Mouse (Mus musculus): Measurements from ENCODE around the gene Lsm2. TPM values are rescaled to one million over a fixed set of nuclear protein-coding genes. Genes with fewer than 3 reads are reported as not detected.
A peak's percentile ranks its signal among the peaks of the same experiment; 100 is the strongest.
"Not testable (repeated sequence)": the region's sequence is repeated elsewhere in the genome, so short reads cannot be mapped to it uniquely, and the experiment has no call there.

Lsm2 gene
- polyA plus RNA-seq, 1 experiment from 2014 or later: 200 TPM

DNA sequence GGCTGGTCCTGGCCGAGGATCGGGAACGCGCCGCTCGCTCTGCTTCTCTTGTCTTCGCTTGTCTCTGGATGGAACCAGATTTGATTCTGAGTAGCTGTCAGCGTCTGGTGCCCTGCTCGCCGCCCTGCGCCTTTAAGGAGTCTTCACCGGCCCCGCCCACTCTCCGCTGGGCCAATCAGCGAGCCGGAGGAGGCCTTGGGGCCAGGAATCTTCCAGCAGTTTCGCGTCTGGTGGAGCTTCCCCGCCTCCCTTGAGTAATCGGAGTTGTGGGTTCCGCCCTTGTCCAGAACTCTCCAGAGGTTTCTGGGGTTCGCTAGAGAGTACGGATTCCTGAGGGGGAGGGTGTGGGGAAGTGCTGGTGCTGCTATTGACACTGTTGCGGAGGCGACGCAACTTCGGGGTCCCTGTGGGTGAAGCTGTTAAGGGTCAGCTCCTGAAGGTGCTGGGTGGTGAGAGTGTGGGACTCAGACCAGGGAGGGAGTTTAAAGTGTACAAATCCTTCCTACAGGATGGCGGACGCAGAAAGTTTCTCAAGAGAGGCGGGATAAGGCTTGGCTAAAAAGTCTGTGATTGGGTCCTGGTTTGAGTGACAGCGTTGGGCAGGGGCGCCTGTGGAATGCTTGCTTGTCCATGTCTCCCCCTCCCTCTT lies 22.4 kb upstream of the Lsm2 start, which contains the start of gene Hspa1b:
Hspa1b (minus strand) TSS at position 109 of the 649 bp plus-strand sequence.
- H3K27me3 ChIP-seq: peaks cover 36% of the 10 kb centered on the region
- not testable (repeated sequence) for H3K36me3 ChIP-seq, H3K4me1 ChIP-seq, H3K9me3 ChIP-seq
- peak within 1 kb of the TSS; percentile 87 for H3K27ac ChIP-seq
- H3K9ac ChIP-seq: peak within 1 kb of the TSS; percentile 70
- WGBS: under 1% methylated on average over 28 of the region's 32 CpGs
- H3K4me3 ChIP-seq: peak within 1 kb of the TSS; percentile 53
- peak within 1 kb of the TSS; percentile 68 for H3K4me2 ChIP-seq (replicated peaks)
- peak; percentile 93 for ATAC-seq (ENCODE audit: low FRiP score, low read depth)

GRCm38 (mm10) chr17:34959881-34960515 lies 21.7 kb upstream of the Lsm2 start:
- Histone ChIP-seq H3K4me2 (replicated peaks) (peak overlapping the region; percentile 68), H3K9me3 (no peaks in the 10 kb centered on the region), H3K27ac (peak overlapping the region; percentile 87), H3K9ac (peak overlapping the region; percentile 70), H3K36me3 (no peaks in the 10 kb centered on the region), H3K27me3 (peaks cover 37% of the 10 kb centered on the region), H3K4me3 (peak overlapping the region; percentile 53), H3K4me1 (peaks cover 8% of the 10 kb centered on the region)
- WGBS: 11% methylated on average over 12 of the region's 12 CpGs
- ATAC-seq (ENCODE audit: low FRiP score, low read depth): no peak

DNA sequence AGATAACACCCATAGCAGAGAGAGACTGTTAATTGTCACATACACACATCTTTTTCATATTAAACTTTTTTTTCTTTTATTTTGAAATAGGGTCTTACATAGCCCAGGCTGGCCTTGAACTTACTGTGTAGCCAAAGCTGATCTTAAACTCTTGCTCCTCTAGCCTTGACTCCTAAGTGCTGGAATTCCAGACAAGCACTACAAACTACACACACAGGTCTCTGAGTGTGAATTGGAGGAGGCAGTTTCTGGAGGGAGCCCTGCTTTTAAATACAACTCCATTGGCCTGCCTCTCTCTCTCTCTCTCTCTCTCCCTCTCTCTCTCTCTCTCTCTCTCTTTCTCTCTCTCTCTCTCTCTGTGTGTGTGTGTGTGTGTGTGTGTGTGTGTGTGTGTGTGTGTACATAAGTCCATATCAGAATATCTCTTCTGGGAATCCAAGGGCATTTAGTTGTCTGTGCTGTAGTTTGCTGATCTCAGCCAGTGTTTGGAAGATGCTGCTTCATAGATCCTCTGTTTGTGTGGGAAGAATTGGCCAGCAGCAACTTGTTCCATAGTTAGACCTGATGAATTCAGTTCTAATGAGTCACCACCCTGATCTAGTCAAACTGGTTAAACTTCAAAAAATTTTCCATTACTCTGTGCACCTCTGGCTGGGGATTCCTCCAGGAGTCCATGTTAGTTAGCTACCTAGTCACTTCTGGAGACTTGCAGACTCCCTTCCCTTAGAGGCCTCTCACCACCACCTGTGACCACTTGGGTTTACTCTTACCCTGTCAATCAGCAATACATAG lies 20.8 kb upstream of the Lsm2 start:
- Histone ChIP-seq H3K4me2 (replicated peaks) (no peak overlapping the region), H3K4me3 (no peak overlapping the region), H3K9ac (no peak overlapping the region), H3K27me3 (peaks cover 28% of the 10 kb centered on the region), H3K4me1 (peaks cover 8% of the 10 kb centered on the region), H3K27ac (no peak overlapping the region), H3K9me3 (no peaks in the 10 kb centered on the region), H3K36me3 (no peaks in the 10 kb centered on the region)
- ATAC-seq (ENCODE audit: low FRiP score, low read depth): no peak

GRCm38 (mm10) chr17:34962125-34962524 lies 19.5 kb upstream of the Lsm2 start:
- no peak for ATAC-seq (ENCODE audit: low FRiP score, low read depth)
- Histone ChIP-seq H3K9me3 (no peaks in the 10 kb centered on the region), H3K9ac (no peak overlapping the region), H3K4me3 (no peak overlapping the region), H3K27ac (no peak overlapping the region; the same call in 1 of the 2 replicates), H3K27me3 (peaks cover 18% of the 10 kb centered on the region; the same call in 1 of the 2 replicates), H3K36me3 (no peaks in the 10 kb centered on the region), H3K4me1 (peaks cover 8% of the 10 kb centered on the region), H3K4me2 (replicated peaks) (no peak overlapping the region)
- 25% methylated on average over 3 of the region's 3 CpGs for WGBS

DNA sequence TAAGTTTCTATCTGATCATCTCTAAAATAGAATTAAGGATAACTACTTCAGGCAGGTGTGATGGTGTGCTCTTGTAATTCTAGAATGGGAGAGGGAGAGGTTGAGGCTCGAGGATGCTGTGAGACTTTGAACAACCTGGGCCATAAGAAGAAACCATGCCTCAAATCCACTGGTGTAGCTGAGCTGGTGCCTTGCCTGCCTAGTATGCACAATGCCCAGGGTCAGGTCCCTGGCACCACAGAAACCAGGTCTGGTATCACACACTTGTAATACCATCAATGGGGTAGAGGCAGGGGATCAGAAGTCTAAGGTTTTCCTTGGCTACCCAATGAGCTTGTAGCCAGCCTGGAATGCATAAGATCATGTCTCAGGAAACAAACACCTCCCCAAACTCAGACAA lies 18.8 kb upstream of the Lsm2 start:
- Histone ChIP-seq H3K4me1 (peaks cover 8% of the 10 kb centered on the region), H3K27me3 (peaks cover 25% of the 10 kb centered on the region), H3K9ac (peak overlapping the region; percentile 2; the same call in 1 of the 2 replicates), H3K4me3 (no peak overlapping the region), H3K4me2 (replicated peaks) (no peak overlapping the region), H3K9me3 (no peaks in the 10 kb centered on the region), H3K27ac (no peak overlapping the region), H3K36me3 (no peaks in the 10 kb centered on the region)
- WGBS: 66% methylated on average over 1 of the region's 1 CpGs
- ATAC-seq (ENCODE audit: low FRiP score, low read depth): no peak

DNA sequence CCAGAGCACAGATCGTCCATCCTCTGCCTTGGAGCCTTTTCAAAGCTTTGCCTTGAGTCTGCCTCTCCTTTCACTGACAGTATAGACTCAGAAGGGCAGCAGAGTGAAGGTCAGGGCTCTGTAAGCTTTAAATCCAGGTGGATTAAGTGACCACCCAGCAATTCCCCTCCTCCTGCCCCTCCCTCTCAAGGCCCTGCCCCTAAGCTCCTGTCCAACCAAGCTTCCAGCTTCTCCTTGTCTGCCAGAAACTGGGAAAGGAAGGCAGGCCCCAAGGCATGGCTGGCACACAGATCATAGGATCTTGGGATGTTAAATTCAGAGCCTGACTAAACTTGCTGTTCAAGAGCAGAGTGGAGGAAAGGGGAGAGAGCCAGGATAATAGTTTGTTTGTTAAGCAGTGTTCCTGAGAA lies 17.0 kb upstream of the Lsm2 start:
- peaks cover 43% of the 10 kb centered on the region for H3K27me3 ChIP-seq
- H3K4me1 ChIP-seq: peaks cover 8% of the 10 kb centered on the region
- H3K4me2 ChIP-seq (replicated peaks): no peak overlapping the region
- no peak overlapping the region; the same call in 1 of the 2 replicates for H3K27ac ChIP-seq
- H3K9ac ChIP-seq: peak overlapping the region; percentile 50; the same call in 1 of the 2 replicates
- 13% methylated on average over 1 of the region's 1 CpGs for WGBS
- no peak for ATAC-seq (ENCODE audit: low FRiP score, low read depth)
- no peak overlapping the region for H3K4me3 ChIP-seq
- H3K36me3 ChIP-seq: no peaks in the 10 kb centered on the region
- H3K9me3 ChIP-seq: no peaks in the 10 kb centered on the region

GRCm38 (mm10) chr17:34965627-34966026 lies 16.0 kb upstream of the Lsm2 start:
- Histone ChIP-seq H3K27ac (no peak overlapping the region), H3K4me2 (replicated peaks) (no peak overlapping the region), H3K36me3 (no peaks in the 10 kb centered on the region), H3K27me3 (peaks cover 48% of the 10 kb centered on the region), H3K4me3 (no peak overlapping the region), H3K9me3 (no peaks in the 10 kb centered on the region), H3K4me1 (no peaks in the 10 kb centered on the region), H3K9ac (no peak overlapping the region)
- no peak for ATAC-seq (ENCODE audit: low FRiP score, low read depth)
- 74% methylated on average over 5 of the region's 5 CpGs for WGBS

DNA sequence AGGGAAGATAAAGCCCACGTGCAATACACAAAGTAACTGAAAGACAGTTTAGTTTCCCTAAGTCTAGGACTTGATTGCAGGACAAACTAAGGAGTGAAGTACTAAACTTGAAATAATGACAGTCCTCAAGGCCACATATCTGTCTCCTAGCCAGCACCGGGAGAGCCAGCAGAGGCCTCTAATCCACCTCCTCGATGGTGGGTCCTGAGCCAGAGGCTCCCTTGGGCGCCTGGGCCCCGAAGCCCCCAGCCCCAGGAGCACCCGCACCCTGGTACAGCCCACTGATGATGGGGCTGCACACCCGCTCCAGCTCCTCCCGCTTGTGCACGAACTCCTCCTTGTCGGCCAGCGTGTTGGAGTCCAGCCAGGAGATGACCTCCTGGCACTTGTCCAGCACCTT lies 11.8 kb upstream of the Lsm2 start, which contains the start of gene Gm20481:
Gm20481 (plus strand) TSS at position 91 of the 400 bp plus-strand sequence.
- H3K9me3 ChIP-seq; ATAC-seq (ENCODE audit: low FRiP score, low read depth); H3K4me3 ChIP-seq; H3K4me1 ChIP-seq; H3K27ac ChIP-seq; H3K4me2 ChIP-seq (replicated peaks); H3K9ac ChIP-seq; H3K36me3 ChIP-seq: not testable (repeated sequence)
- H3K27me3 ChIP-seq: peaks cover 36% of the 10 kb centered on the region
- WGBS: 61% methylated on average over 8 of the region's 11 CpGs

- H3K27me3 ChIP-seq: peaks cover 36% of the 10 kb centered on the region
- 33% methylated on average over 24 of the region's 37 CpGs for WGBS
Measured at GRCm38 (mm10) chr17:34970850-34971249, 10.8 kb upstream of the Lsm2 start.

GRCm38 (mm10) chr17:34971694-34972068 lies 10.0 kb upstream of the Lsm2 start:
- peak overlapping the region; percentile 51 for H3K4me3 ChIP-seq
- not testable (repeated sequence) for H3K27ac ChIP-seq; H3K4me1 ChIP-seq; H3K36me3 ChIP-seq; H3K9me3 ChIP-seq; H3K9ac ChIP-seq; ATAC-seq (ENCODE audit: low FRiP score, low read depth)
- peaks cover 36% of the 10 kb centered on the region for H3K27me3 ChIP-seq
- H3K4me2 ChIP-seq (replicated peaks): peak overlapping the region; percentile 81
- 2% methylated on average over 30 of the region's 43 CpGs for WGBS

More at GRCm38 (mm10) chr17:34970850-34971249, 10.8 kb upstream of the Lsm2 start:
- H3K4me2 ChIP-seq (replicated peaks); H3K27ac ChIP-seq; ATAC-seq (ENCODE audit: low FRiP score, low read depth); H3K36me3 ChIP-seq; H3K9ac ChIP-seq; H3K4me3 ChIP-seq; H3K4me1 ChIP-seq; H3K9me3 ChIP-seq: not testable (repeated sequence)

- not testable (repeated sequence) for H3K27ac ChIP-seq
- H3K9ac ChIP-seq: peak within 1 kb of the TSS; percentile 55
- ATAC-seq (ENCODE audit: low FRiP score, low read depth): peak; percentile 93
Measured at GRCm38 (mm10) chr17:34972069-34972749, 9.5 kb upstream of the Lsm2 start, which contains the start of the genes Hspa1a and Hspa1l. TSS of gene Hspa1a (minus strand) at chr17:34972156. TSS of gene Hspa1l (plus strand) at chr17:34972703.

More at GRCm38 (mm10) chr17:34972069-34972749, 9.5 kb upstream of the Lsm2 start, which contains the start of the genes Hspa1a and Hspa1l:
- under 1% methylated on average over 32 of the region's 33 CpGs for WGBS
- not testable (repeated sequence) for H3K9me3 ChIP-seq, H3K36me3 ChIP-seq, H3K4me1 ChIP-seq
- peak within 1 kb of the TSS; percentile 51 for H3K4me3 ChIP-seq
- peak within 1 kb of the TSS; percentile 81 for H3K4me2 ChIP-seq (replicated peaks)
- peaks cover 35% of the 10 kb centered on the region for H3K27me3 ChIP-seq

All from limb, embryonic 13.5 days (tissue).